Mouse (Mus musculus) kidney, embryonic 14.5 days (tissue): ENCODE results near the gene Wif1. TPM values are rescaled to one million over a fixed set of nuclear protein-coding genes. Genes with fewer than 3 reads are reported as not detected.

Source experiments
- ATAC-seq: fragments of 200-750 bp; cut with Nextera tagmentation; 2 replicates; pipeline ENCODE4 v1.8.0; 2017; ENCODE audit warnings: moderate number of reproducible peaks, mild to moderate bottlenecking, moderate TSS enrichment, moderate library complexity; ENCODE audit not compliant: low FRiP score, low TSS enrichment
- H3K27ac ChIP-seq: fragments of 300-500 bp; sonication (generic); 2 replicates; pipeline ENCODE4 v1.5.1; 2014; ENCODE audit warnings: low read depth, mild to moderate bottlenecking, low read length, moderate library complexity, mixed read lengths
- H3K27me3 ChIP-seq: fragments of 300-500 bp; sonication (generic); 2 replicates; pipeline ENCODE4 v1.6.1; 2014; ENCODE audit warnings: mild to moderate bottlenecking, low read length; ENCODE audit not compliant: control insufficient read depth, insufficient read depth
- H3K36me3 ChIP-seq: fragments of 300-500 bp; sonication (generic); 2 replicates; pipeline ENCODE4 v1.6.1; 2014; ENCODE audit warnings: low read length, mixed read lengths; ENCODE audit not compliant: control insufficient read depth, insufficient read depth
- H3K4me1 ChIP-seq: fragments of 300-500 bp; sonication (generic); 2 replicates; pipeline ENCODE4 v1.6.1; 2014; ENCODE audit warnings: low read length, mixed read lengths; ENCODE audit not compliant: control insufficient read depth, insufficient read depth
- H3K4me2 ChIP-seq: fragments of 300-500 bp; sonication (generic); replicated peaks from 2 replicates; pipeline ENCODE4 v1.6.1; 2014; ENCODE audit warnings: low read depth, mild to moderate bottlenecking, low read length
- H3K4me3 ChIP-seq: fragments of 300-500 bp; sonication (generic); 2 replicates; pipeline ENCODE4 v1.5.1; 2014; ENCODE audit warnings: mild to moderate bottlenecking, low read length
- H3K9ac ChIP-seq: fragments of 300-500 bp; sonication (generic); 2 replicates; pipeline ENCODE4 v1.6.1; 2014; ENCODE audit warnings: low read depth, mild to moderate bottlenecking, low read length, moderate library complexity
- H3K9me3 ChIP-seq: fragments of 300-500 bp; sonication (generic); 2 replicates; pipeline ENCODE4 v1.6.1; 2016; ENCODE audit warnings: low read length; ENCODE audit not compliant: control insufficient read depth
- WGBS: fragments of 180-500 bp; shearing (Covaris S2); extraction: QIAGEN DNeasy Blood & Tissue Kit; methylation state at CpG from one replicate; pipeline ENCODE4 v1.1.7; 2014; 5-methylcytosine and 5-hydroxymethylcytosine counted together
- polyA plus RNA-seq: library from polyadenylated mRNA; unstranded; fragments of >200 nt; fragmentation: Nextera tagmentation; extraction: Ambion mirVana; gene quantifications from 2 replicates; pipeline ENCODE4 v1.2.1, GENCODE M21; 2014

The Wif1 gene
- polyA plus RNA-seq, 1 experiment from 2014 or later = 1.9 TPM

GRCm38 (mm10) chr10:121129000-121129925 is 95.5 kb downstream of the Wif1 start:
- no peak overlapping the region for H3K4me2 ChIP-seq
- no peak overlapping the region for H3K27ac ChIP-seq
- no peaks in the 10 kb centered on the region for H3K9me3 ChIP-seq
- no peak for ATAC-seq
- no peaks in the 10 kb centered on the region for H3K27me3 ChIP-seq
- H3K9ac ChIP-seq = no peak overlapping the region
- H3K4me3 ChIP-seq = no peak overlapping the region
- 65% methylated on average over 20 of the region's 20 CpGs for WGBS
- H3K36me3 ChIP-seq = no peaks in the 10 kb centered on the region
- no peaks in the 10 kb centered on the region for H3K4me1 ChIP-seq

Other genes with a start within 250 kb of the Wif1 start
- gene Msrb3, start 134.9 kb upstream of the Wif1 start, polyA plus RNA-seq = 10.2 TPM in 2 replicates
- gene Lemd3, start 54.6 kb upstream of the Wif1 start, polyA plus RNA-seq = 5.4 and 5.7 TPM in 2 replicates